Mouse (Mus musculus) embryonic facial prominence, embryonic 14.5 days (tissue): ENCODE results near the gene Plekhg4. TPM values are rescaled to one million over a fixed set of nuclear protein-coding genes. Genes with fewer than 3 reads are reported as not detected.

Experiments used
- ATAC-seq: fragments of 200-750 bp; cut with Nextera tagmentation; 2 replicates; pipeline ENCODE4 v1.8.0; 2017; ENCODE audit warnings: low read depth, moderate number of reproducible peaks, moderate TSS enrichment
- DNase-seq: peaks from one replicate; pipeline ENCODE4 v3.0.0-alpha.2; 2015; ENCODE audit warnings: low spot score
- H3K27ac ChIP-seq: fragments of 300-500 bp; sonication (generic); replicated peaks from 2 replicates; pipeline ENCODE4 v1.5.1; 2014; ENCODE audit warnings: low read depth, mild to moderate bottlenecking, low read length, moderate library complexity
- H3K27me3 ChIP-seq: fragments of 300-500 bp; sonication (generic); replicated peaks from 2 replicates; pipeline ENCODE4 v1.6.1; 2014; ENCODE audit warnings: low read length; ENCODE audit not compliant: control insufficient read depth, insufficient read depth
- H3K36me3 ChIP-seq: fragments of 300-500 bp; sonication (generic); 2 replicates; pipeline ENCODE4 v1.6.1; 2014; ENCODE audit warnings: low read length, mixed read lengths; ENCODE audit not compliant: control insufficient read depth, insufficient read depth
- H3K4me1 ChIP-seq: fragments of 300-500 bp; sonication (generic); 2 replicates; pipeline ENCODE4 v1.6.1; 2014; ENCODE audit warnings: antibody characterized with exemption, low read length; ENCODE audit not compliant: control insufficient read depth, insufficient read depth
- H3K4me2 ChIP-seq: fragments of 300-500 bp; sonication (generic); 2 replicates; pipeline ENCODE4 v1.6.1; 2014; ENCODE audit warnings: low read depth, mild to moderate bottlenecking, low read length, moderate library complexity, mixed read lengths
- H3K4me3 ChIP-seq: fragments of 300-500 bp; sonication (generic); 2 replicates; pipeline ENCODE4 v1.5.1; 2014; ENCODE audit warnings: low read depth, mild to moderate bottlenecking, low read length
- H3K9ac ChIP-seq: fragments of 300-500 bp; sonication (generic); 2 replicates; pipeline ENCODE4 v1.6.1; 2014; ENCODE audit warnings: low read depth, mild to moderate bottlenecking, low read length, moderate library complexity, mixed read lengths
- H3K9me3 ChIP-seq: fragments of 300-500 bp; sonication (generic); 2 replicates; pipeline ENCODE4 v1.6.1; 2016; ENCODE audit warnings: low read length; ENCODE audit not compliant: control insufficient read depth
- WGBS: fragments of 180-500 bp; shearing (Covaris S2); extraction: QIAGEN DNeasy Blood & Tissue Kit; methylation state at CpG from one replicate; pipeline ENCODE4 v1.1.7; 2014; 5-methylcytosine and 5-hydroxymethylcytosine counted together
- polyA plus RNA-seq: library from polyadenylated mRNA; unstranded; fragments of >200 nt; fragmentation: Nextera tagmentation; extraction: Ambion mirVana; gene quantifications from 2 replicates; pipeline ENCODE4 v1.2.1, GENCODE M21; 2014

The Plekhg4 gene
- polyA plus RNA-seq, 1 experiment from 2014 or later, result 0.25 TPM

DNA sequence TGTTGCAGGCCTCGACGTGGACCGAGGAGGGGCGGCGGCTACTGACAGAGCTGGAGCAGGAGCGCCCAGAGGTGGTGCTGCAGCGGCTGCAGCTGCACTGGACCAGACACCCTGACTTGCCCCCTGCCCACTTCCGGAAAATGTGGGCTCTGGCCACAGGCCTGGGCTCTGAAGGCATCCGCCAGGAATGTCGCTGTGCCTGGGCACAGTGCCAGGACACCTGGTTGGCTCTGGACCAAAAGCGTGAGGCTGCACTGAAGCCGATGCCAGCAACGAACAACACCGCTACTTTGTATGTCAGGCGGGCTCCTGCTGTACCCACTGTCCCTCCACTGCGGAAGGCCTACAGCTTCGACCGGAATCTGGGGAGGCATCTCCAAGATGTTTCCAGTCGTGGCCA, 5.6 kb downstream of the Plekhg4 start:
- 48% methylated on average over 18 of the region's 19 CpGs for WGBS
- Histone ChIP-seq H3K27ac (peak overlapping the region; percentile 29; the same call in 1 of the 2 replicates), H3K4me2 (no peak overlapping the region), H3K9ac (no peak overlapping the region), H3K4me3 (no peak overlapping the region), H3K27me3 (no peaks in the 10 kb centered on the region), H3K9me3 (no peaks in the 10 kb centered on the region), H3K4me1 (peaks cover 12% of the 10 kb centered on the region), H3K36me3 (no peaks in the 10 kb centered on the region)
- DNase-seq (peak; percentile 58), ATAC-seq (peak; percentile 53)

DNA sequence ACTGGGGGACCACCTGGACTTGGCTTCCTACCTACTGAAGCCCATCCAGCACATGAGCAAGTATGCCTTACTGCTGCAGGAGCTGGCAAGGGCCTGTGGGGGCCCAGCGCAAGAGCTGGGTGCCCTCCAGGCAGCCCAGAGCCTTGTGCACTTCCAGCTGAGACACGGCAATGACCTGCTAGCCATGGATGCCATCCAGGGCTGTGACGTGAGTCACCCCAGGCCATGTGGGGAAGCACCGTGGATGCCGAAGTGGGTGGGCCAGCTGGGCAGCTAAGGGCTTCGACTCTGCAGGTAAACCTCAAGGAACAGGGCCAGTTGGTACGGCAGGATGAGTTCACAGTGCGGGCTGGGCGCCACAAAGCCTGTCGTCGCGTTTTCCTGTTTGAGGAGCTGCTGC, 7.2 kb downstream of the Plekhg4 start:
- no peak for ATAC-seq
- WGBS, result 77% methylated on average over 11 of the region's 12 CpGs
- H3K27me3 ChIP-seq, result no peaks in the 10 kb centered on the region
- no peaks in the 10 kb centered on the region for H3K9me3 ChIP-seq
- no peak for DNase-seq
- H3K4me2 ChIP-seq, result no peak overlapping the region
- H3K4me1 ChIP-seq, result peaks cover 12% of the 10 kb centered on the region
- H3K4me3 ChIP-seq, result no peak overlapping the region
- no peak overlapping the region for H3K27ac ChIP-seq
- H3K36me3 ChIP-seq, result no peaks in the 10 kb centered on the region
- H3K9ac ChIP-seq, result no peak overlapping the region; the same call in 1 of the 2 replicates

- H3K27me3 ChIP-seq, result no peaks in the 10 kb centered on the region
- no peak for DNase-seq
- no peak for ATAC-seq
- no peak overlapping the region for H3K4me3 ChIP-seq
- 94% methylated on average over 2 of the region's 2 CpGs for WGBS
- no peak overlapping the region for H3K4me2 ChIP-seq
- H3K9me3 ChIP-seq, result no peaks in the 10 kb centered on the region
- no peaks in the 10 kb centered on the region for H3K36me3 ChIP-seq
- peaks cover 8% of the 10 kb centered on the region; the same call in 1 of the 2 replicates for H3K4me1 ChIP-seq
- H3K27ac ChIP-seq, result no peak overlapping the region
- no peak overlapping the region for H3K9ac ChIP-seq
Measured at GRCm38 (mm10) chr8:105384070-105384469, 11.0 kb downstream of the Plekhg4 start.

GRCm38 (mm10) chr8:105387151-105387550, 14.1 kb downstream of the Plekhg4 start:
- Histone ChIP-seq H3K9me3 (no peaks in the 10 kb centered on the region), H3K4me1 (0 out of 2 replicates have a peak, but pooled peaks cover 3% of the 10 kb centered on the region), H3K36me3 (no peaks in the 10 kb centered on the region), H3K4me2 (no peak overlapping the region), H3K27ac (no peak overlapping the region), H3K9ac (no peak overlapping the region), H3K27me3 (no peaks in the 10 kb centered on the region), H3K4me3 (no peak overlapping the region)
- 63% methylated on average over 1 of the region's 1 CpGs for whole genome bisulfite sequencing
- ATAC-seq (no peak), DNase-seq (peak; percentile 43)

- ATAC-seq, result no peak
Measured at GRCm38 (mm10) chr8:105389096-105389495, 16.0 kb downstream of the Plekhg4 start.

GRCm38 (mm10) chr8:105393089-105393787, 20.2 kb downstream of the Plekhg4 start:
- DNase-seq (no peak), ATAC-seq (no peak)
- Histone ChIP-seq H3K9me3 (no peaks in the 10 kb centered on the region), H3K36me3 (no peaks in the 10 kb centered on the region), H3K4me1 (no peaks in the 10 kb centered on the region), H3K27ac (no peak overlapping the region), H3K4me2 (no peak overlapping the region), H3K9ac (no peak overlapping the region), H3K4me3 (no peak overlapping the region), H3K27me3 (no peaks in the 10 kb centered on the region)
- WGBS, result 82% methylated on average over 12 of the region's 12 CpGs

More at GRCm38 (mm10) chr8:105389096-105389495, 16.0 kb downstream of the Plekhg4 start:
- Histone ChIP-seq H3K27ac (no peak overlapping the region), H3K9ac (no peak overlapping the region), H3K4me1 (0 out of 2 replicates have a peak, but pooled peaks cover 3% of the 10 kb centered on the region), H3K4me3 (no peak overlapping the region), H3K4me2 (no peak overlapping the region), H3K27me3 (no peaks in the 10 kb centered on the region), H3K36me3 (no peaks in the 10 kb centered on the region), H3K9me3 (no peaks in the 10 kb centered on the region)
- 78% methylated on average over 6 of the region's 6 CpGs for WGBS
- no peak for DNase-seq

DNA sequence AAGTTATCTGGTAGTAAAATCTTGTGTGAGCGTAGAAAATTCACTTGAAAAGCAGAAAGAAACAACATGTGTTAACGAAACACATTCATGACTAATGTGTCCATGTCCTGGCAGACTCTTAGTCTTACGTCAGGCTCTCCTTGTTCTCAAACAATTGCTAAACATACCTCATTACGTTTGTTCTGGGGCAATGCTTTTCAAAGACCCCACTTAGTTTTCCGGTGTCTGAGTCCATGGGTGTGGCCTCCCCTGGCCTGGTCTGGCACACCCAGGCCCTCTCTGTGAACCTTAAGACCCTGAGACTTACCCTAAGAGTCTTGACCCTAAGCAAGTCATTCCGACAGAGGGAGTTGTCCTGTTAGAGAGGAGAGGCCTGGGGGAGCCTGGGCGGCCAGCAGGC, 20.8 kb downstream of the Plekhg4 start:
- no peak overlapping the region for H3K9ac ChIP-seq
- H3K27ac ChIP-seq, result no peak overlapping the region
- no peaks in the 10 kb centered on the region for H3K9me3 ChIP-seq
- H3K36me3 ChIP-seq, result no peaks in the 10 kb centered on the region
- no peaks in the 10 kb centered on the region for H3K27me3 ChIP-seq
- no peak for DNase-seq
- ATAC-seq, result no peak
- WGBS, result 75% methylated on average over 7 of the region's 7 CpGs
- H3K4me2 ChIP-seq, result no peak overlapping the region
- H3K4me3 ChIP-seq, result no peak overlapping the region
- H3K4me1 ChIP-seq, result no peaks in the 10 kb centered on the region

- Histone ChIP-seq H3K36me3 (no peaks in the 10 kb centered on the region), H3K9ac (no peak overlapping the region), H3K4me2 (no peak overlapping the region), H3K27me3 (no peaks in the 10 kb centered on the region), H3K27ac (no peak overlapping the region), H3K9me3 (no peaks in the 10 kb centered on the region), H3K4me3 (no peak overlapping the region), H3K4me1 (no peaks in the 10 kb centered on the region)
- no peak for ATAC-seq
- 27% methylated on average over 3 of the region's 3 CpGs for WGBS
- peak; percentile 91 for DNase-seq
Measured at GRCm38 (mm10) chr8:105397747-105398146, 24.7 kb downstream of the Plekhg4 start.

DNA sequence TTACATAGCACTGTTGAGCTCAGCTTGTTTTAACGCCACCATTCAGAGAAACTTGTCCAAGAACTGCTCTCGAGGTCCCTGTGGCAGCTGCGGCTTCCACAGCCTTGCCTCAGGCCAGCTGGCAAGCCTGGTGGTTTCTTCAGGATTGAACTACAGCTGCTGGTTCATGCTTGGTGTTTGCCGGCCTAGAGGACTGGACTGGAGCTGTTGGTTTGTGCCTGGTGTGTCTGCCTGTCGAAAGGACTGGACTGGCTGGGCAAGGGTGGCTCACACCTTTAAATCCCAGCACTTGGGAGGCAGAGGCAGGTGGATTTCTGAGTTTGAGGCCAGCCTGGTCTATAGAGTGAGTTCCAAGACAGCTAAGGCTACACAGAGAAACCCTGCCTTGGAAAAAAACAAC, 26.9 kb downstream of the Plekhg4 start:
- Histone ChIP-seq H3K9ac (no peak overlapping the region), H3K4me2 (no peak overlapping the region), H3K4me1 (no peaks in the 10 kb centered on the region), H3K4me3 (no peak overlapping the region), H3K27ac (no peak overlapping the region), H3K36me3 (no peaks in the 10 kb centered on the region), H3K9me3 (no peaks in the 10 kb centered on the region), H3K27me3 (no peaks in the 10 kb centered on the region)
- WGBS, result 80% methylated on average over 5 of the region's 5 CpGs
- ATAC-seq, result no peak
- DNase-seq, result no peak
